Mouse (Mus musculus): ENCODE data around the gene Adarb2. TPM values are rescaled to one million over a fixed set of nuclear protein-coding genes. Genes with fewer than 3 reads are reported as not detected.

Adarb2 gene
- total and polyA plus RNA-seq, 2 experiments, result 0.09 TPM; not detected in 1

DNA sequence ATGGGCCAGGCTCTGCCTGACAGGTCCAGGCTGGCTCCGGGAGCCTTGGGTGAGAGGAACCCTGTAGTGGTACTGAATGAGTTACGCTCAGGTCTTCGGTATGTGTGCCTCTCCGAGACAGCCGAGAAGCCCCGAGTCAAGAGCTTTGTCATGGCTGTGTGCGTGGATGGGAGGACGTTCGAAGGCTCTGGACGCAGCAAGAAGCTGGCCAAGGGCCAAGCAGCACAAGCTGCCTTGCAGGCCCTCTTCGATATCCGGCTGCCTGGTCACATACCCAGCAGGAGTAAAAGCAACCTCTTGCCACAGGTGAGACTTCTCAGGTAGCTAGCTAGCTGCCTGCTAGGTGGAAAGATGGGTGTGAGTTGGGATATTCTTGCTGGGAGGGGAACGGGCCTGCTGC lies 367.6 kb downstream of the Adarb2 start:
- Histone ChIP-seq H3K79me2 (ENCODE audit: control insufficient read depth, insufficient read depth, low read length) (no peaks in the 10 kb centered on the region), H3K4me1 (ENCODE audit: control insufficient read depth, insufficient read depth, low read length) (no peaks in the 10 kb centered on the region), H3K4me3 (ENCODE audit: insufficient read depth, low read depth, low read length) (no peak overlapping the region), H3K27me3 (ENCODE audit: control insufficient read depth, insufficient read depth, low read length) (no peaks in the 10 kb centered on the region), H3K27ac (replicated peaks; ENCODE audit: insufficient read depth, low read depth, low read length) (no peak overlapping the region), H3K36me3 (ENCODE audit: control insufficient read depth, insufficient read depth, low read length) (no peaks in the 10 kb centered on the region), H3K9ac (ENCODE audit: low read depth, low read length) (no peak overlapping the region)
- WGBS, result 86% methylated on average over 13 of the region's 13 CpGs
- no peak for DNase-seq (ENCODE audit: extremely low read depth, low read depth, low spot score)
- TF ChIP-seq POLR2A (IDR thresholded peaks at IDR 0.05; ENCODE audit: extremely low read depth, insufficient read depth, low read length) (no peak), CTCF (IDR thresholded peaks at IDR 0.05; ENCODE audit: low read depth, low read length) (no peak)

GRCm38 (mm10) chr13:8573908-8574307 lies 371.2 kb downstream of the Adarb2 start:
- Histone ChIP-seq H3K36me3 (ENCODE audit: control insufficient read depth, insufficient read depth, low read length) (no peaks in the 10 kb centered on the region), H3K4me3 (ENCODE audit: insufficient read depth, low read depth, low read length) (no peak overlapping the region), H3K27me3 (ENCODE audit: control insufficient read depth, insufficient read depth, low read length) (no peaks in the 10 kb centered on the region)

DNA sequence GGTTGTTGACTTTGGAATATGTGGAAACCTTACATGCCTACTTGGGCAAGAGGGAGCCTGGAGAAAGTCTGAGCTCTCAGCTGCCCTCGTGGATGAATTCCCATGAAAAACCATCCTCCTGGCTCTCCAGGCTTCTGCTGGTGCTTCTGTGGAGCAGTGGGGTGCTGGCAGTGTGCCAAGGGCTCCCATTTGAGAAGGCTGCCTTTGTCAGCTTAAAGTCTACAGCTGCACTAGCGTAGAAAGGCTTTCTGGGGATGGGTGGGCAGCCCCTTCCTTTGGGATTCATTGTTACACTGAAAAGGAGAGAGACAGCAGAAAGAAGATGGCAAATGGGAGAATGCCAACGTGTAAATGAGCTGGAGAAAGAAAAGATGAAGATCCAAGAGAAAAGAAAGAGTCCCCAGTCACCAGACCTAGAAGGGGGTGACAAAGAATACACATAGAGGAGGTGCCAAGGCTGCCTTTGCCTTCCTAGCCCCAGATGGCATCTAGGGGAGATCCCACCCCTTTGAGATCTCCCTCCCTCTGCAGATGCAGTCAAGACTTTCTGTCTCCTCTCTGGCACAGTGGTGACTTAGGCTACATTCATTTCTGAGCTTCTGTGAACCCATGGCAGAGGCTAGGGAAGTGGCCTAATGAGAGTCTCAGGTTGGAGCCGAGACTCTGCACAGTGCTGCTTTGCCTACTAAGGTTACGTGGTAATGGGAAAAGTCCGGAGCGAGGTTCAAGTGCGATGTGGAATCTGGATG lies 381.8 kb downstream of the Adarb2 start:
- Histone ChIP-seq H3K36me3 (ENCODE audit: control insufficient read depth, insufficient read depth, low read length) (no peaks in the 10 kb centered on the region), H3K4me1 (ENCODE audit: control insufficient read depth, insufficient read depth, low read length) (no peaks in the 10 kb centered on the region), H3K4me3 (ENCODE audit: insufficient read depth, low read depth, low read length) (no peak overlapping the region), H3K27ac (replicated peaks; ENCODE audit: insufficient read depth, low read depth, low read length) (no peak overlapping the region), H3K27me3 (ENCODE audit: control insufficient read depth, insufficient read depth, low read length) (no peaks in the 10 kb centered on the region), H3K79me2 (ENCODE audit: control insufficient read depth, insufficient read depth, low read length) (no peaks in the 10 kb centered on the region), H3K9ac (ENCODE audit: low read depth, low read length) (no peak overlapping the region)
- DNase-seq (ENCODE audit: extremely low read depth, low read depth, low spot score), result peak; percentile 6
- TF ChIP-seq CTCF (IDR thresholded peaks at IDR 0.05; ENCODE audit: low read depth, low read length), result no peak
- no peak for TF ChIP-seq POLR2A (IDR thresholded peaks at IDR 0.05; ENCODE audit: extremely low read depth, insufficient read depth, low read length)
- WGBS, result 78% methylated on average over 8 of the region's 8 CpGs

More at GRCm38 (mm10) chr13:8573908-8574307, 371.2 kb downstream of the Adarb2 start:
- H3K27ac ChIP-seq (replicated peaks; ENCODE audit: insufficient read depth, low read depth, low read length), result no peak overlapping the region
- no peaks in the 10 kb centered on the region for H3K79me2 ChIP-seq (ENCODE audit: control insufficient read depth, insufficient read depth, low read length)
- TF ChIP-seq CTCF (IDR thresholded peaks at IDR 0.05; ENCODE audit: low read depth, low read length) (no peak), POLR2A (IDR thresholded peaks at IDR 0.05; ENCODE audit: extremely low read depth, insufficient read depth, low read length) (no peak)
- 87% methylated on average over 12 of the region's 12 CpGs for WGBS
- DNase-seq (ENCODE audit: extremely low read depth, low read depth, low spot score), result no peak
- no peak overlapping the region for H3K9ac ChIP-seq (ENCODE audit: low read depth, low read length)
- no peaks in the 10 kb centered on the region for H3K4me1 ChIP-seq (ENCODE audit: control insufficient read depth, insufficient read depth, low read length)

DNA sequence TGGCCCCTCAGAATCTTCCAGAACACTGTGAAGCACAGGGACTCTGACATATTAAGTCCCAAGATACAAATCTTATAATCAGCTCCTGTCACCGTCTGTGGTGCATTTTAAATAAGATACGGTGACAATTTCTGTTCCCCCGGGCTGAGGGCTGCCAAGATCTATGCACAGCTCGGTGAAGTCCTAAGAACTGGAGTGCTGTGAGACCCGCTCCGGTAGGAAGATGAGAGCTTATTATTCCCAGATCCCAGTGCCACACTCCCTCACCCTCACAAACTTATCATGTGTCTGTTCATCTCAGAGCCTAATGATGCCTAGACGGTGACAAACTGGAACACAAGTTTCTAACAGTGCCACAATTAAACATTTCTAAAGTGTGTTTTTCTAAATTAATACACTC lies 384.8 kb downstream of the Adarb2 start:
- no peak for DNase-seq (ENCODE audit: extremely low read depth, low read depth, low spot score)
- Histone ChIP-seq H3K27ac (replicated peaks; ENCODE audit: insufficient read depth, low read depth, low read length) (no peak overlapping the region), H3K27me3 (ENCODE audit: control insufficient read depth, insufficient read depth, low read length) (no peaks in the 10 kb centered on the region), H3K36me3 (ENCODE audit: control insufficient read depth, insufficient read depth, low read length) (no peaks in the 10 kb centered on the region), H3K79me2 (ENCODE audit: control insufficient read depth, insufficient read depth, low read length) (no peaks in the 10 kb centered on the region), H3K4me3 (ENCODE audit: insufficient read depth, low read depth, low read length) (no peak overlapping the region), H3K4me1 (ENCODE audit: control insufficient read depth, insufficient read depth, low read length) (no peaks in the 10 kb centered on the region), H3K9ac (ENCODE audit: low read depth, low read length) (no peak overlapping the region)
- WGBS, result 89% methylated on average over 7 of the region's 7 CpGs
- TF ChIP-seq POLR2A (IDR thresholded peaks at IDR 0.05; ENCODE audit: extremely low read depth, insufficient read depth, low read length) (no peak), CTCF (IDR thresholded peaks at IDR 0.05; ENCODE audit: low read depth, low read length) (no peak)

GRCm38 (mm10) chr13:8590460-8590859 lies 387.8 kb downstream of the Adarb2 start:
- no peak overlapping the region for H3K4me3 ChIP-seq (ENCODE audit: insufficient read depth, low read depth, low read length)
- WGBS, result 79% methylated on average over 3 of the region's 3 CpGs
- no peaks in the 10 kb centered on the region for H3K27me3 ChIP-seq (ENCODE audit: control insufficient read depth, insufficient read depth, low read length)
- H3K79me2 ChIP-seq (ENCODE audit: control insufficient read depth, insufficient read depth, low read length), result no peaks in the 10 kb centered on the region
- no peak overlapping the region for H3K9ac ChIP-seq (ENCODE audit: low read depth, low read length)
- DNase-seq (ENCODE audit: extremely low read depth, low read depth, low spot score), result no peak
- no peak overlapping the region for H3K27ac ChIP-seq (replicated peaks; ENCODE audit: insufficient read depth, low read depth, low read length)
- no peaks in the 10 kb centered on the region for H3K36me3 ChIP-seq (ENCODE audit: control insufficient read depth, insufficient read depth, low read length)
- no peaks in the 10 kb centered on the region for H3K4me1 ChIP-seq (ENCODE audit: control insufficient read depth, insufficient read depth, low read length)
- TF ChIP-seq POLR2A (IDR thresholded peaks at IDR 0.05; ENCODE audit: extremely low read depth, insufficient read depth, low read length) (no peak), CTCF (IDR thresholded peaks at IDR 0.05; ENCODE audit: low read depth, low read length) (no peak)

- Histone ChIP-seq H3K27ac (replicated peaks; ENCODE audit: insufficient read depth, low read depth, low read length) (no peak overlapping the region), H3K9ac (ENCODE audit: low read depth, low read length) (no peak overlapping the region), H3K4me3 (ENCODE audit: insufficient read depth, low read depth, low read length) (no peak overlapping the region), H3K36me3 (ENCODE audit: control insufficient read depth, insufficient read depth, low read length) (no peaks in the 10 kb centered on the region), H3K79me2 (ENCODE audit: control insufficient read depth, insufficient read depth, low read length) (no peaks in the 10 kb centered on the region), H3K4me1 (ENCODE audit: control insufficient read depth, insufficient read depth, low read length) (no peaks in the 10 kb centered on the region), H3K27me3 (ENCODE audit: control insufficient read depth, insufficient read depth, low read length) (no peaks in the 10 kb centered on the region)
- TF ChIP-seq POLR2A (IDR thresholded peaks at IDR 0.05; ENCODE audit: extremely low read depth, insufficient read depth, low read length), result no peak
- TF ChIP-seq CTCF (IDR thresholded peaks at IDR 0.05; ENCODE audit: low read depth, low read length), result no peak
- WGBS, result 72% methylated on average over 4 of the region's 4 CpGs
- no peak for DNase-seq (ENCODE audit: extremely low read depth, low read depth, low spot score)
These were observed 394.4 kb downstream of the Adarb2 start for GRCm38 (mm10) chr13:8596977-8597646.
